Mouse (Mus musculus) embryonic facial prominence, embryonic 15.5 days (tissue): Measurements from ENCODE around the gene Mrgprg. TPM values are rescaled to one million over a fixed set of nuclear protein-coding genes. Genes with fewer than 3 reads are reported as not detected.

Experiments used
- ATAC-seq: fragments of 200-750 bp; cut with Nextera tagmentation; 2 replicates; pipeline ENCODE4 v1.8.0; 2017; ENCODE audit warnings: low read depth, moderate TSS enrichment; ENCODE audit not compliant: insufficient number of reproducible peaks, low FRiP score, low TSS enrichment
- H3K27ac ChIP-seq: fragments of 300-500 bp; sonication (generic); replicated peaks from 2 replicates; pipeline ENCODE4 v1.5.1; 2015; ENCODE audit warnings: mild to moderate bottlenecking, inconsistent platforms
- H3K27me3 ChIP-seq: fragments of 300-500 bp; sonication (generic); 2 replicates; pipeline ENCODE4 v1.6.1; 2015; ENCODE audit warnings: inconsistent platforms
- H3K36me3 ChIP-seq: fragments of 300-500 bp; sonication (generic); 2 replicates; pipeline ENCODE4 v1.6.1; 2015; ENCODE audit warnings: mild to moderate bottlenecking, inconsistent platforms
- H3K4me1 ChIP-seq: fragments of 300-500 bp; sonication (generic); 2 replicates; pipeline ENCODE4 v1.6.1; 2015; ENCODE audit warnings: inconsistent platforms
- H3K4me2 ChIP-seq: fragments of 300-500 bp; sonication (generic); replicated peaks from 2 replicates; pipeline ENCODE4 v1.6.1; 2015; ENCODE audit warnings: mild to moderate bottlenecking, inconsistent platforms
- H3K4me3 ChIP-seq: fragments of 300-500 bp; sonication (generic); replicated peaks from 2 replicates; pipeline ENCODE4 v1.5.1; 2015; ENCODE audit warnings: mild to moderate bottlenecking, inconsistent platforms
- H3K9ac ChIP-seq: fragments of 300-500 bp; sonication (generic); 2 replicates; pipeline ENCODE4 v1.6.1; 2015; ENCODE audit warnings: inconsistent platforms
- H3K9me3 ChIP-seq: fragments of 300-500 bp; sonication (generic); replicated peaks from 2 replicates; pipeline ENCODE4 v1.6.1; 2016; ENCODE audit warnings: inconsistent platforms
- WGBS: fragments of 180-500 bp; shearing (Covaris S2); methylation state at CpG from one replicate; pipeline ENCODE4 v1.1.7; 2015; 5-methylcytosine and 5-hydroxymethylcytosine counted together
- polyA plus RNA-seq: library from polyadenylated mRNA; unstranded; fragments of >200 nt; fragmentation: Nextera tagmentation; extraction: Ambion mirVana; gene quantifications from 2 replicates; pipeline ENCODE4 v1.2.1, GENCODE M21; 2015

The Mrgprg gene
- polyA plus RNA-seq, 1 experiment from 2014 or later: not detected

GRCm38 (mm10) chr7:143777375-143777774, 10.6 kb upstream of the Mrgprg start:
- ATAC-seq: no peak
- WGBS: 43% methylated on average over 2 of the region's 2 CpGs
- H3K36me3 ChIP-seq: no peaks in the 10 kb centered on the region; the same call in 1 of the 2 replicates
- H3K27me3 ChIP-seq: no peaks in the 10 kb centered on the region
- no peak overlapping the region for H3K4me3 ChIP-seq
- no peaks in the 10 kb centered on the region for H3K9me3 ChIP-seq
- no peak overlapping the region for H3K4me2 ChIP-seq
- H3K9ac ChIP-seq: no peak overlapping the region
- H3K27ac ChIP-seq: no peak overlapping the region
- no peaks in the 10 kb centered on the region for H3K4me1 ChIP-seq

- 21% methylated on average over 3 of the region's 3 CpGs for WGBS
These were observed 9.3 kb upstream of the Mrgprg start for GRCm38 (mm10) chr7:143776137-143776536.

GRCm38 (mm10) chr7:143769461-143769860, 2.7 kb upstream of the Mrgprg start:
- Histone ChIP-seq H3K9me3 (no peaks in the 10 kb centered on the region), H3K4me3 (no peak overlapping the region), H3K36me3 (no peaks in the 10 kb centered on the region), H3K9ac (no peak overlapping the region), H3K27ac (no peak overlapping the region), H3K27me3 (peaks cover 22% of the 10 kb centered on the region), H3K4me1 (no peaks in the 10 kb centered on the region), H3K4me2 (no peak overlapping the region)
- no peak for ATAC-seq
- WGBS: 51% methylated on average over 1 of the region's 1 CpGs

More at GRCm38 (mm10) chr7:143776137-143776536, 9.3 kb upstream of the Mrgprg start:
- ATAC-seq: no peak
- Histone ChIP-seq H3K27ac (no peak overlapping the region), H3K4me1 (no peaks in the 10 kb centered on the region), H3K9me3 (no peaks in the 10 kb centered on the region), H3K36me3 (no peaks in the 10 kb centered on the region; the same call in 1 of the 2 replicates), H3K4me3 (no peak overlapping the region), H3K27me3 (no peaks in the 10 kb centered on the region), H3K4me2 (no peak overlapping the region), H3K9ac (no peak overlapping the region)

- H3K27me3 ChIP-seq: peaks cover 27% of the 10 kb centered on the region
- H3K4me3 ChIP-seq: no peak overlapping the region
- H3K4me2 ChIP-seq: no peak overlapping the region
- H3K9ac ChIP-seq: no peak overlapping the region
- H3K36me3 ChIP-seq: no peaks in the 10 kb centered on the region
- no peak overlapping the region for H3K27ac ChIP-seq
- no peaks in the 10 kb centered on the region for H3K4me1 ChIP-seq
- 73% methylated on average over 6 of the region's 6 CpGs for WGBS
- ATAC-seq: no peak
- no peaks in the 10 kb centered on the region for H3K9me3 ChIP-seq
These were observed 1.5 kb upstream of the Mrgprg start for GRCm38 (mm10) chr7:143768267-143768666.

DNA sequence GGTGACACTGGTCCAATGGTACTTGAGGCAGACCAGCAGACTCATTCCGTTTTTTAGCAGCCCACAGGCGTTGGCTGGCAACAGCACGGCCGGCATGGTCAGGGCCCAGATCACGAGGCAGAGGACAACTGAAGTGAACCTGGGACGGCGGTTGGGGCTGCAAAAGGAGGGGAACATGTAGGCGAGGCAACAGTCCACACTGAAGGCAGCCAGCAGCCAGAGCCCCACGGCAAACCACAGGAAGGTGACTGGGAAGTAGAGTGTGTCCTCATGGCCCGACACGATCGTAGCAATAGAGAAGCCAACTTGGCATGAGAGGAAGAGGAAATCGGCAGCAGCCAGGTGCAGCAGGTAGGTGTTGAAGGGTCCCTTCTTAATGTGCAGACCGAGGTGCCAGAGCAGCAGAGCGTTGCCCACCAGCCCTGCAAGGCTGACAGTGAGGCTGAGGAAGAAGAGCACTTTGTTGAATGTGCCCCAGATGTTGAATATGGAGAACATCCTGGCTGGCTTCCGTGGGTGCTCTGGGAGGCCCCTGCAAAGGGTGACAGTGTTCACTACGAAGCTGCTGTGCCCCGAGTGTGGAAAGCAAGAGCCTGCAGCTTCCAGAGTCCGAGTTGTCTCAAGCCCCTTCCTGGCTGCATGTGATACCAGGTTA, 1.8 kb downstream of the Mrgprg start:
- H3K4me3 ChIP-seq: no peak overlapping the region
- no peaks in the 10 kb centered on the region for H3K4me1 ChIP-seq
- peaks cover 27% of the 10 kb centered on the region for H3K27me3 ChIP-seq
- ATAC-seq: no peak
- no peaks in the 10 kb centered on the region for H3K9me3 ChIP-seq
- H3K36me3 ChIP-seq: no peaks in the 10 kb centered on the region
- WGBS: 70% methylated on average over 19 of the region's 19 CpGs
- no peak overlapping the region for H3K9ac ChIP-seq
- H3K4me2 ChIP-seq: no peak overlapping the region
- no peak overlapping the region for H3K27ac ChIP-seq

DNA sequence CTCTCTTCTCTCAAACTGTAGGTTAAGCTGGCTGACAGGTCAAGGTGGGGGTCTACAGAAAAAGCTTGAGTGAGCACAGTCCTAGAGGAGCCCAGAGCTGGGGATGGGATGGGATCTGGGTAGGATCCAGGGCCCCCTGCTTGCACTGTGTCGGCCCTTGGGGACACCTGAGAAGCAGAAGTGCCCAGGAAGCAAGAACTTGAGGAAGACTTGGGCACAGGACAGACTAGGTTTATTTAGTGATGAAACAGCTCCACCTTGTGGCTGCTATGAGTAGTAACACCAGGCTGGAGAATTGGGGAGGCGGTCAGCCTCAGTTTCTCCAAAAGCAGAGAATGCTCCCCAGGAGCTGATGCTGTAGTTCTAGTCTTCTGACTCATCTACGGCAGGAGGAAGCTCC, 3.0 kb downstream of the Mrgprg start:
- 20% methylated on average over 3 of the region's 3 CpGs for WGBS
- no peak overlapping the region for H3K4me2 ChIP-seq
- no peaks in the 10 kb centered on the region for H3K9me3 ChIP-seq
- H3K9ac ChIP-seq: no peak overlapping the region
- H3K27ac ChIP-seq: no peak overlapping the region
- no peak overlapping the region for H3K4me3 ChIP-seq
- ATAC-seq: 0 out of 2 replicates have a peak, but pooled peaks have one; percentile 29
- H3K27me3 ChIP-seq: peaks cover 27% of the 10 kb centered on the region
- H3K4me1 ChIP-seq: no peaks in the 10 kb centered on the region
- H3K36me3 ChIP-seq: no peaks in the 10 kb centered on the region

DNA sequence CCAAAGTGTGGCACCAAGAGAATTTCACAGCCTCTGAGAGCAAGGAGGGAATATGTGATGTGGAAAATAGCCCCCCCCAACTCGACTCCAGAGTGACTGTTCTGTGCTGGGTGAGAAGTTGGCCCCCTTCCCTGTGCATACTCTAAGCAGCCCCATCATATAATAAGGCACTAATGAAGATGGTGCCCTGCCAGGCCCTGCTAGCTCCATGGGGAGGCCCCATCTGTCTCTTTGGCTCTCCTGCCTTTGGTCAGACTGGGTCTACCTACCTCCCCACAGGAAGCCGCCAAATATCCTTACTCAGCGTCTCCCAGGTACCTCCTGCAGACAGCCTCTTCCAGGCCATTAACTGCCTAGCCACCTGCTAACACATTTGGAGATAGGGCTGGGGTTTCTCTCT, 7.8 kb downstream of the Mrgprg start:
- peaks cover 4% of the 10 kb centered on the region for H3K27me3 ChIP-seq
- 55% methylated on average over 3 of the region's 3 CpGs for WGBS

GRCm38 (mm10) chr7:143757696-143758095, 9.1 kb downstream of the Mrgprg start:
- Histone ChIP-seq H3K4me3 (no peak overlapping the region), H3K27ac (no peak overlapping the region), H3K9ac (no peak overlapping the region), H3K36me3 (no peaks in the 10 kb centered on the region), H3K27me3 (peaks cover 4% of the 10 kb centered on the region), H3K9me3 (no peaks in the 10 kb centered on the region), H3K4me1 (peaks cover 16% of the 10 kb centered on the region), H3K4me2 (no peak overlapping the region)
- WGBS: 60% methylated on average over 3 of the region's 3 CpGs
- ATAC-seq: no peak

More for the DNA sequence above, 7.8 kb downstream of the Mrgprg start:
- H3K9ac ChIP-seq: no peak overlapping the region
- H3K9me3 ChIP-seq: no peaks in the 10 kb centered on the region
- no peak overlapping the region for H3K27ac ChIP-seq
- peaks cover 16% of the 10 kb centered on the region for H3K4me1 ChIP-seq
- no peak overlapping the region for H3K4me3 ChIP-seq
- no peak overlapping the region for H3K4me2 ChIP-seq
- no peak for ATAC-seq
- no peaks in the 10 kb centered on the region for H3K36me3 ChIP-seq

DNA sequence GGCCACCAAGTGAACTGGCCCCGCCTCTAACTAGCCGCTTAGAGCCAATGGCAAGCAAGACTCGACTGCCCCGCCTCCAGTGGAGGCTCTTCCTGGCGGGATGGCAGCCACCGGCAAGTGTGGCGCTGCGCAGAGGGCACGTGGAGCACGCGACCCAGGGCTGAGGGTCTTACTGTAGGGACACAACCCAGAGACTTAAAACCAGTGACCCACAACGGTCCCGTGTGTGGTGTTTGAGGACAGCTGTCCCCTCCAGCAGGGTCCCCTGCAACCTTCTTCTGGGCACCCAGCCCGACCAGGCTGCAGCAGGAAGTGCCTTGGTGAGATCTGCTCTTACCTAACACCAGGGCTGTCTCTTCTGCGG, 9.8 kb downstream of the Mrgprg start:
- Histone ChIP-seq H3K27me3 (peaks cover 4% of the 10 kb centered on the region), H3K36me3 (no peaks in the 10 kb centered on the region), H3K9me3 (no peaks in the 10 kb centered on the region), H3K4me2 (peak overlapping the region; percentile 88), H3K27ac (no peak overlapping the region), H3K9ac (0 out of 2 replicates have a peak overlapping the region, but pooled peaks have one; percentile 15), H3K4me3 (peak overlapping the region; percentile 44), H3K4me1 (peaks cover 16% of the 10 kb centered on the region)
- 2% methylated on average over 15 of the region's 15 CpGs for WGBS
- peak; percentile 89 for ATAC-seq

DNA sequence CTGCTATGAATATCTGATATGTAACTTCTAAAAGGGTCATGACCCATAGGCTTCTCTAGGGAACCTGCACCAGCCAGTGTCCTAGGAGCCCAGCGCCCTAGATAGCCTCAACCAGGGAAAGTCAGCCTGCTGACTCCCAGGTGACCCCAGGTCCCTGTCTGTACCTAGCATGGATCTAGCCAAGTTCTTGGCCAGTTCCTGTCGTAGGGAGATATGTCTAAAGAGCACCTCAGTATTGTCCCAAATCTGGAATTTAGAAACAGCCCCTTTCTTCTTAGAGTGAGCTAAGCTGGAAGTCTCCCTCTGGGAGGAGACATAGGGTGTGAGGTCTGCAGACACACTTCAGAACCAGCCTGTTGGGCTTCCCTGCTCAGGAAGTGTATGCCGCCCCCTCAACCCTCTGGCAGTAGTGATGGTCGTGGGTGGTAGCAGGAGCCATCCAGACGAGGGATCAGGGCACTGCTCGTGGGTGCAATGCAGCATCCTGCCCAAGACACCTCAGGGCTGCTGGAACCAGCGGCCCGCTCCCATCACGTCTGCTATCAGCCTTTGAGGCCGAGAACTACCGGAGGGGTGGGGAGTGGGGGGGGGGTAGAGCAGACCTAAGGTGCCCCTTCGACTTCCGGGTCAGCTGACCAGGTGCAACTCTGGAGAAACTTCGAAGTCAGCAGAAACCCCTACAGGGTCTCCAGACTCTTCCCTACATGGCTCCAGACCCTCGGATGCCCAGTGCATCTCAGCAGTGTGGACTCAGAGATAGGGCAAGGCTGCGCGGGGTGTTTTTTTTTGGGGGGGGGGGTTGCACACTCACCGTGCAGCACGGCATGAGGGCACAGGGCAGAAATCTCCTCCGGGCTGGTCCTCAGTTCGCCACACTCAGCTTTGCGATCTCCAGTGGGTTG, 10.4 kb downstream of the Mrgprg start, which contains the start of gene Osbpl5:
TSS of gene Osbpl5 (minus strand) at position 861 of the 902 bp plus-strand sequence.
- WGBS: 25% methylated on average over 22 of the region's 22 CpGs
- H3K4me3 ChIP-seq: peak within 1 kb of the TSS; percentile 44

DNA sequence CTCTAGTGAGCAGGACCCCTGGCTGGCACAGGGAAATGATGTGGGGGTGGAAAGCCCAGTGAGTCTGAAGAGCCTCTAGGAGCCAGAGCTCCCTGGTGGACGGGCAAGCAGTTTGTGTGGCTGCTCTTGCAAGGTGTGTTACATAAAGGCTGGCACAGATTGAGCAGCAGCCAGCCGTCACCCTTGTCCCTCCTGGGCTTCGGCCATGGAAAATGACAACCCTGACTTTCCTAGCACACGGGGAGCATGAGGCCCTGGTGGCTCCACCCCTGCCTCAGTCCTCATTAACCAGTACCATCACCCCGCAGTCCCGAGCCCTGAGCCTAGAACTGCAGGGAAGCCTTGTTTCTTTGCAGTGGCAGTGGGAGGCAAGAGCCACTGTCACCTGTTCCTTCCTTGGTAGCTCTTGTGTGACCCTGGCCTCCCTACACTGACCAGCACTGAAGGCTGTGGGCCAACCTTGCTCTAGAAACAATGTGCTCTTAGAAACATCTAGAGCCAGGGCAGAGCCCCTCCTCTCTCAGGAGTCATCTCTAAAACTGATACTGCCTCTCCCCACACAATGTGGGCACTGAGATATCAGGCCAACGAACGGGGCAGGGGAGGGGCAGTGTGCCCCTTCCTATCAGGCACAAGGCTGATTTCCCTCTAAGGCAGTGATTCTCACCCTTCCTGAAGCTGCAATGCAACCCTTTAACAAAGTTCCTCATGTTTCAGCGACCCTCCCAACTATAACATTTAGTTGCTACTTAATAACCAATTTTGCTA, 11.3 kb downstream of the Mrgprg start:
- Histone ChIP-seq H3K9me3 (no peaks in the 10 kb centered on the region), H3K36me3 (no peaks in the 10 kb centered on the region), H3K27me3 (peaks cover 4% of the 10 kb centered on the region), H3K9ac (no peak overlapping the region), H3K27ac (no peak overlapping the region), H3K4me3 (no peak overlapping the region), H3K4me2 (no peak overlapping the region), H3K4me1 (peaks cover 16% of the 10 kb centered on the region)
- WGBS: 74% methylated on average over 9 of the region's 9 CpGs
- no peak for ATAC-seq

More for the DNA sequence above, 10.4 kb downstream of the Mrgprg start, which contains the start of gene Osbpl5:
- 0 out of 2 replicates have a peak within 1 kb of the TSS, but pooled peaks have one; percentile 15 for H3K9ac ChIP-seq
- H3K9me3 ChIP-seq: no peaks in the 10 kb centered on the region
- H3K4me2 ChIP-seq: peak within 1 kb of the TSS; percentile 88
- peaks cover 4% of the 10 kb centered on the region for H3K27me3 ChIP-seq
- H3K36me3 ChIP-seq: no peaks in the 10 kb centered on the region
- 0 out of 2 replicates have a peak, but pooled peaks have one; percentile 5 for ATAC-seq
- H3K4me1 ChIP-seq: peaks cover 16% of the 10 kb centered on the region
- H3K27ac ChIP-seq: no peak within 1 kb of the TSS
